Mouse (Mus musculus) heart, embryonic 15.5 days (tissue): ENCODE measurements around the gene Psmd11. TPM values are rescaled to one million over a fixed set of nuclear protein-coding genes. Genes with fewer than 3 reads are reported as not detected.

ENCODE experiments used
- ATAC-seq: fragments of 200-750 bp; cut with Nextera tagmentation; replicated peaks from 2 replicates; pipeline ENCODE4 v1.8.0; 2017; ENCODE audit warnings: low read depth, moderate TSS enrichment; ENCODE audit not compliant: insufficient number of reproducible peaks, insufficient read depth, low FRiP score
- H3K27ac ChIP-seq: fragments of 300-500 bp; sonication (generic); 2 replicates; pipeline ENCODE4 v1.5.1; 2015; ENCODE audit warnings: mild to moderate bottlenecking, inconsistent platforms
- H3K27me3 ChIP-seq: fragments of 300-500 bp; sonication (generic); 2 replicates; pipeline ENCODE4 v1.6.1; 2015; ENCODE audit warnings: inconsistent platforms
- H3K36me3 ChIP-seq: fragments of 300-500 bp; sonication (generic); 2 replicates; pipeline ENCODE4 v1.6.1; 2015; ENCODE audit warnings: mild to moderate bottlenecking, inconsistent platforms
- H3K4me1 ChIP-seq: fragments of 300-500 bp; sonication (generic); replicated peaks from 2 replicates; pipeline ENCODE4 v1.6.1; 2015; ENCODE audit warnings: inconsistent platforms
- H3K4me2 ChIP-seq: fragments of 300-500 bp; sonication (generic); 2 replicates; pipeline ENCODE4 v1.6.1; 2015; ENCODE audit warnings: inconsistent platforms, mild to moderate bottlenecking, moderate library complexity
- H3K4me3 ChIP-seq: fragments of 300-500 bp; sonication (generic); 2 replicates; pipeline ENCODE4 v1.5.1; 2015; ENCODE audit warnings: mild to moderate bottlenecking, inconsistent platforms
- H3K9ac ChIP-seq: fragments of 300-500 bp; sonication (generic); 2 replicates; pipeline ENCODE4 v1.6.1; 2015; ENCODE audit warnings: mild to moderate bottlenecking, inconsistent platforms
- H3K9me3 ChIP-seq: fragments of 300-500 bp; sonication (generic); replicated peaks from 2 replicates; pipeline ENCODE4 v1.6.1; 2016; ENCODE audit warnings: inconsistent platforms
- WGBS: fragments of 180-500 bp; shearing (Covaris S2); methylation state at CpG from one replicate; pipeline ENCODE4 v1.1.7; 2015; ENCODE audit warnings: mixed read lengths; 5-methylcytosine and 5-hydroxymethylcytosine counted together
- polyA plus RNA-seq: library from polyadenylated mRNA; unstranded; fragments of >200 nt; fragmentation: Nextera tagmentation; extraction: Ambion mirVana; gene quantifications from 2 replicates; pipeline ENCODE4 v1.2.1, GENCODE M21; 2015

Psmd11 gene
- polyA plus RNA-seq, 1 experiment from 2014 or later: 177 TPM

DNA sequence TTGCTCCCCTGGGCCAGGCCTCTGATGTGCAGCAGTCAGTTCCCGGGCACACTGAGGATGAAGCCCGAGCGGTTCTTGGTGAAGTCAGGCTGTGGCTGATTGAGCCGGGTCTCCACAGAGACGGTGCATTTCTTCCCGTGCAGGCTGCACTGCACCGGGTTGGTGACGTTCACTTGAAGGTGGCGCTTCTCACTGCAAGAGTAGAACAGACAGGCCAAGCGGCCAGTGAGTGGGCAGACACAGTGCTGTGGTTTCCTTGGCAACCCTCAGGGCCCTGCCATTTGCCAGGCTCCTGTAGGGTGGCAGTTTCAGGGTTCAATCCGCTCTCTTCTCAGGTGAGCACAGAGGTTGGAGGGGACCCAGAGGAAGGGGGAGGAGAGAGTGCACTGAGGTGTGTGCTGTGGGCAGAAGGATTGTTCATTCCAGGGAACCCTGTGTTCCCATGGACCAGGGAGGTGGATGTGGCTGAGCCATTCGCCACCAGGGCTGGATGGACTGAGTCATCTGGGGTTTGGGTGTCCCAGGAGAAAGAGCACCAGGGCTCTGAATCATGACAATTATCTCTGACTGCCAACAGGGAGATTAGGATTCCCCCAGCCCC lies 55.9 kb downstream of the Psmd11 start:
- no peak for ATAC-seq
- Histone ChIP-seq H3K27ac (no peak overlapping the region), H3K4me2 (no peak overlapping the region), H3K36me3 (no peaks in the 10 kb centered on the region), H3K4me1 (peaks cover 22% of the 10 kb centered on the region), H3K9ac (no peak overlapping the region), H3K27me3 (0 out of 2 replicates have a peak, but pooled peaks cover 2% of the 10 kb centered on the region), H3K9me3 (no peaks in the 10 kb centered on the region), H3K4me3 (no peak overlapping the region)
- WGBS: 66% methylated on average over 12 of the region's 12 CpGs

DNA sequence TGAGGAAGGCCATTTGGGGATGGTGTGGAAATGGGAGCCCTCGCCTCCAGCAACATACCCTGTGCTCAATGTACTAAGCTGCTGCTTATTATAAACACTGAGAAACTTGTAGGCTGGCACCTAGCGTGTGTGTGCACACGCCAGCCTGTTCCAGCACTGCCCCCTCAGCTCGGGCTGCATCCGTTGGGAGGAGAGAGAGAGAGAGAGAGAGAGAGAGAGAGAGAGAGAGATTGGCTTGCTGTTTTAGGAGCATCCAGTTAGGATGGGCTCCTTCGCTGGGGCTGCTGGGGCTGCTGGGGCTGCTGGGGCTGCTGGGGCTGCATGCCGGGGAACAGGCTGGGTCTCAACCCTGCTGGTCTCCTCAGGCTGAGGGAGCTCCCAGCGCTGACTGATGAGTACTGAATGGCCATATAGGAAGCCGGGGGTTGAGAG lies 56.7 kb downstream of the Psmd11 start:
- no peak overlapping the region for H3K27ac ChIP-seq
- H3K4me2 ChIP-seq: no peak overlapping the region
- 77% methylated on average over 9 of the region's 9 CpGs for WGBS
- H3K36me3 ChIP-seq: no peaks in the 10 kb centered on the region
- no peaks in the 10 kb centered on the region for H3K9me3 ChIP-seq
- H3K9ac ChIP-seq: 0 out of 2 replicates have a peak overlapping the region, but pooled peaks have one; percentile 5
- H3K27me3 ChIP-seq: 0 out of 2 replicates have a peak, but pooled peaks cover 2% of the 10 kb centered on the region
- H3K4me1 ChIP-seq: peaks cover 27% of the 10 kb centered on the region
- no peak for ATAC-seq
- H3K4me3 ChIP-seq: no peak overlapping the region

DNA sequence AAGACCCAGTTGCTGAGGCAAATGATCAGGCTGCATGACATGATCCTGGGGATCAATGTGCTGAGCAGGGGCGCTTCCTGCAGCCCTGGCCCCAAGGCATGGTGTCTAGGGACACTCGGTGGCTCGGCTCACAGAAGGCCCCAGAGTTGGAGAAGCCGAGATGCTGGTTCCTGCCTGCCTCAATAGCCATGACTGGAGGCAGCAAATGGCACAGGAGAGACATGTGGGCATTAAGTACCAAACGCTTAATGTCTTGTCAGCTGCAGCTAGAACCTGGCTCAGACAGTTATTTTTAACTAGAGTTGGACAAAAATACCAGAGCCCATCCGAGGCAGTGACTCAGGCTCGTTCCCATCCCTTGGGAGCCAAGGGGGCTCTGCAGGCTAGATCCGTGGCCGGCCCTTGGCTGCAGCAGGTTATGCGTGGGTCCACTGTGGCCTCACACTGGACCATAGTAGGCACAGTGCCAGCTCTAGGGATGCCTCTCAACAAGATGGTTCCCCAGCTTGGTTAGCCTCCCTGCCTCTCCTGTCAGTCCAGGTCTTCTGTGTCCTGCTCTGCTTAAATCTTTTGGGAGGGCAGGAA lies 57.3 kb downstream of the Psmd11 start:
- H3K36me3 ChIP-seq: no peaks in the 10 kb centered on the region
- ATAC-seq: no peak
- no peaks in the 10 kb centered on the region for H3K9me3 ChIP-seq
- no peak overlapping the region for H3K27ac ChIP-seq
- H3K9ac ChIP-seq: 0 out of 2 replicates have a peak overlapping the region, but pooled peaks have one; percentile 5
- 0 out of 2 replicates have a peak, but pooled peaks cover 2% of the 10 kb centered on the region for H3K27me3 ChIP-seq
- no peak overlapping the region for H3K4me2 ChIP-seq
- WGBS: 56% methylated on average over 10 of the region's 10 CpGs
- no peak overlapping the region for H3K4me3 ChIP-seq
- peaks cover 28% of the 10 kb centered on the region for H3K4me1 ChIP-seq

DNA sequence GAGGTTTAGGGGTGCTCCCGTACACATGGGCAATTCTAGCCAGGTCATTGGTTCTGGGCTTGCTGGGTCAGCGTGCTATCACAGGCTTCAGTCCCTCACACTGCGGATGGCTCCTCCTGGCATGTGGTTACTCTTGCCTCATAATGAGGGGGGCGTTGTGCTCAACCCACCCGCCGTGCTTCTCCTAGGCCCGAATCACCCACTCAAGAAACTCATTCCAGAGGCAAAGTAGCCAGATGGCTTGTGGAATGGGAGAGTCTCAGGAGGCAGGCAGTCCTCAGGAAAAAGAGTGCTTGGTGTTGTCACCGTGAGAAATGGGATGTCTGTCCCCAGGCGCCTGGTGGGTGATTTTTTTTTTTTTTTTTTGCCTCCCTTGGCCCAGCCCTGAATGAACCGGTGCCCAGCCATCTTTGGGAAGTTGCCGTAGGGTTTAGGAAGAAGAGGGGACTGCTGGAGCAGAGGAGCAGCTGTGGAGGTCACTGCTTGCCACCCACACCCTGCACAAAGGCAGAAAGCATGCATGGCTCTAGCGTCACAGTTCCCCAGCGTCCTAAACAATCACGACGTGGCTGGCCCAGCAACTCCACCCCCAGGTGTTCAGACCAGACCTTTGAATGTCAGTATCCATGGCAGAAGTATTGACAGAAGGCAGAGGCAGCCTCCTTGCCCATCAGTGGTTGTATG lies 59.6 kb downstream of the Psmd11 start:
- ATAC-seq: no peak

DNA sequence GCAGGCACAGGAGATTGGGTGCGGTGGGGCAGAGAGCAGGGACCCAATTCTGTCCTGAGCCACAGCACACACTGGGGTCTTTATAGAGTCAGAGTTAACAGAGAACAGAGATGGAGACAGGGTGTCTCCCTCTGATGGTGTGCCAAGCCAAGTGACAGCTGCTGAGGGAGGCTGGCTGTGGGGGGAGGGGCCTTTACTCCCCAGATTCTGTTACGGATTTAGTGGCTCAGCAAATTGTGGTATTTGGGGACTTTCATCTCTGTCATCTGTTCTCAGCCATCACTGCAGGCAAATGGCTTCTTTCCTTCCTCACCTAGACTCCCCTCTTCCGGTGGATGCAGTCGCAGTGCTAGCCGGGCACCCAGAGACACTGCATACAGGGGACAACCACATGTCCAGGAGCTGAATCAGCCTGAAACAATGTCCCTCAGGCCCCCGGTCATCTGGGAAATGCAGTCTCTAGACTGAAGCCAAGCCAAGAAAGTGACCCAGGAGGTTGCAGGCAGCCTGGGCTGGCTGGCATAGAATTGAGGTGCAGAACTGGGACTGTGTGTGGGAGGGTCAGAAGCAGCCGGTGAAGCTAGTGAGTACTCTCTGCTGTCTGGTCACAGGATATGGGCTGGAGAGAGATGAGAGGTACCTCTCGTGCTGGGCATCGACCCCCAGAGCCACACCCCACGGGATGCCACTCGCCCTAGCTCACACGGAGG lies 60.9 kb downstream of the Psmd11 start:
- no peak for ATAC-seq
- Histone ChIP-seq H3K4me2 (no peak overlapping the region), H3K27me3 (no peaks in the 10 kb centered on the region), H3K9ac (no peak overlapping the region), H3K4me1 (peaks cover 39% of the 10 kb centered on the region), H3K4me3 (no peak overlapping the region), H3K27ac (no peak overlapping the region), H3K36me3 (no peaks in the 10 kb centered on the region), H3K9me3 (no peaks in the 10 kb centered on the region)
- 49% methylated on average over 12 of the region's 12 CpGs for WGBS

More for the DNA sequence above, 59.6 kb downstream of the Psmd11 start:
- Histone ChIP-seq H3K27ac (no peak overlapping the region), H3K4me1 (peaks cover 39% of the 10 kb centered on the region), H3K9ac (no peak overlapping the region), H3K4me2 (no peak overlapping the region), H3K27me3 (0 out of 2 replicates have a peak, but pooled peaks cover 1% of the 10 kb centered on the region), H3K9me3 (no peaks in the 10 kb centered on the region), H3K36me3 (no peaks in the 10 kb centered on the region), H3K4me3 (no peak overlapping the region)
- whole genome bisulfite sequencing: 82% methylated on average over 15 of the region's 15 CpGs

DNA sequence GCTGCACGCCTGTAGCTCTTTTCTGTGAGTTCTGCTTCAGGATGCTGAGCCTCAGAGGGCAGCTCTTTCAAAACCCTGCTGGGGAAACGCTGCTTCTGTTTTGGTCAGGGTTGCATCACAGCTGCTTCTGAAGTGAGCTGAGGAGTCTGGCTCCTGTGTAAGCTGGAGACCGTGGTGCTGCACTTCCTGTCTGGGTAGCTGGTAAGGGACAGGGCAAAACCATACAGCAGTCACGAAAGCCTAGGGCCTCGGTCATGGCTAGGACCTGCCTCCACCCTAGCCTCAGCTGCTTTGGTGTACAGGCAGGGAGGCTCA lies 61.4 kb downstream of the Psmd11 start:
- H3K36me3 ChIP-seq: no peaks in the 10 kb centered on the region
- H3K27me3 ChIP-seq: no peaks in the 10 kb centered on the region
- no peak overlapping the region for H3K9ac ChIP-seq
- H3K4me1 ChIP-seq: peaks cover 39% of the 10 kb centered on the region
- no peak overlapping the region for H3K27ac ChIP-seq
- no peaks in the 10 kb centered on the region for H3K9me3 ChIP-seq
- H3K4me2 ChIP-seq: no peak overlapping the region
- H3K4me3 ChIP-seq: no peak overlapping the region
- no peak for ATAC-seq
- 45% methylated on average over 5 of the region's 5 CpGs for WGBS

DNA sequence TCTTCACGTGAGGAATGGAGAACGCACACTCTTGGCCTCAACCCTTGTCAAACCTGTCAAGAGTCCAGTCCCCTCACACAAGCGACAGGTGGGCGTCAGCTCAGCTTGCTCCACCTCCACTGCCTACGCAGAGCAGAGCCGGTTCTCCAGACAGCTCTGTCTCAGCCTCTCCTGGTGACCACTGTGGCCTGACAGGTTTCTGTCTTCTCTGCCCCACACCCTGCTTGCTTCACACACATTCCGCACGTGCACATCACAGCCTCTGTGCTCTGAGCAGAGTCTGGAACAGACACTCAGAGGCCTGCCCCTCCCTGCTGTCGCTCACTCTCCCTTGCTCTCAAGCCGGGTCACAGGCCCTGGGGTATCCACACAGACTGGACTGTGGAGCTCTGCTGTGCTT lies 62.4 kb downstream of the Psmd11 start:
- no peaks in the 10 kb centered on the region for H3K9me3 ChIP-seq
- 46% methylated on average over 10 of the region's 10 CpGs for WGBS
- peaks cover 32% of the 10 kb centered on the region for H3K4me1 ChIP-seq
- no peaks in the 10 kb centered on the region for H3K36me3 ChIP-seq
- no peak overlapping the region for H3K4me2 ChIP-seq
- ATAC-seq: peak; percentile 29; the same call in 1 of the 2 replicates
- no peak overlapping the region for H3K4me3 ChIP-seq
- H3K27ac ChIP-seq: no peak overlapping the region
- no peaks in the 10 kb centered on the region for H3K27me3 ChIP-seq
- H3K9ac ChIP-seq: no peak overlapping the region

DNA sequence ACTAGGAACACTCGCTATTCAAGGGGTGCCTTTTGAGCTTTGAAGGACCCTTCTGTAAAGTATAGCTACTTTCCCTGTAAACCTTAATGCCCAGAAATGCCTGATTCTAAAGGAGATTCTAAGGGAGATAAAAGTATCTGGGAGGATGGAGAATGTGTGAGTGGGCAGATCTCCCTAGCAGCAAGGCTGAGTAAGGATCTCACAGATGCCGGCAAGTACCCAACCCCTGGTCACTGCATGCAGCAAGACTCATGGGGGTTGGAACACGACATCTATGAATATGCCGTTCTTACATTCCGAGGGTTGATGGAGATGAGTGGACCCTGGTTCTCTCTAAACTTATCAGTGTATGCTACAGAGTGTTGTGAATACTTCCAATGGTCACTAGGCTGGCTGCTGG lies 64.8 kb downstream of the Psmd11 start:
- H3K27me3 ChIP-seq: no peaks in the 10 kb centered on the region
- no peak overlapping the region for H3K4me3 ChIP-seq
- peaks cover 33% of the 10 kb centered on the region for H3K4me1 ChIP-seq
- no peaks in the 10 kb centered on the region for H3K9me3 ChIP-seq
- WGBS: 89% methylated on average over 5 of the region's 5 CpGs
- ATAC-seq: no peak
- H3K4me2 ChIP-seq: no peak overlapping the region
- H3K36me3 ChIP-seq: no peaks in the 10 kb centered on the region
- H3K9ac ChIP-seq: no peak overlapping the region
- H3K27ac ChIP-seq: no peak overlapping the region

DNA sequence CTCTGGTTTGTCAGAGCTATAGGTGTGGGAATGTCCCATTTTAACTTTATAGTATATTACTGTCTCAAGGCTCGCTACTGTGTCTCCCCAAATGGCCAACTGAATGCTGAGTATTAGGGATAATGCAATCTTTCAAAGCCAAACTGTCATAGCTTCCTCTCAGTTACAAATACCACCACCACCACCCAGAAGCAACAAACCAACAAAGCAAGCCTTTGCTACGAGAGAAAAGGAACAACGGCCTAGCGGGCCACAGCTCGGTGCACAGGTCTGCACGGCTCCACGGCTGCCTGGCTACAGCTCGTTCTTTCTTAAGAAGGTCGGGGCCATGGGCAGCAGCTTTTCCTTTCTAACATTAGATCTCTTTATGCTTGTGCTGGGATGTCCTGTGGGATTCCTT lies 66.4 kb downstream of the Psmd11 start:
- Histone ChIP-seq H3K4me1 (peaks cover 38% of the 10 kb centered on the region), H3K9me3 (no peaks in the 10 kb centered on the region), H3K9ac (no peak overlapping the region), H3K36me3 (no peaks in the 10 kb centered on the region), H3K4me3 (no peak overlapping the region), H3K27ac (no peak overlapping the region), H3K4me2 (no peak overlapping the region), H3K27me3 (no peaks in the 10 kb centered on the region)
- ATAC-seq: no peak
- 81% methylated on average over 9 of the region's 9 CpGs for WGBS

DNA sequence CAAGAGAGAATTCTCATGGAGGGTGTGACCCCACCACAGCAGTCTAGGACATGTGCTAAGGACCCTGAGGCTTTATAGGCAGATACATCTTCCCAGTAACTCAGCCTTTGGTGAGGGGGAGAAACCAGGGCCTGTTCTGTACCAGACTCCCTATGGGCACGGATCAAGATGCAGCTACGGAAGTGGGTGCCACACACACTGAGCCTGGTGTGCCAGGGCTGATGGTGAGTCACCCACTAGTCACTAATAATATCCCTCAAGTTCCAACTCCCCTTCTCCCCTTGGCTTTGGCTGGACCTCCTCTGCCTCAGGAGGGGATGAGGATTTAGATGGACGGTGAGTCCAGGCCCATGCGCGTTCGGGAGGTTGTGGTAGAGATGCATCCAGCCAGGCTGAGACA lies 67.6 kb downstream of the Psmd11 start:
- Histone ChIP-seq H3K4me1 (peaks cover 37% of the 10 kb centered on the region), H3K36me3 (no peaks in the 10 kb centered on the region), H3K27me3 (no peaks in the 10 kb centered on the region), H3K27ac (no peak overlapping the region), H3K4me2 (no peak overlapping the region), H3K9ac (no peak overlapping the region), H3K9me3 (no peaks in the 10 kb centered on the region), H3K4me3 (no peak overlapping the region)
- WGBS: 86% methylated on average over 6 of the region's 6 CpGs
- ATAC-seq: no peak

DNA sequence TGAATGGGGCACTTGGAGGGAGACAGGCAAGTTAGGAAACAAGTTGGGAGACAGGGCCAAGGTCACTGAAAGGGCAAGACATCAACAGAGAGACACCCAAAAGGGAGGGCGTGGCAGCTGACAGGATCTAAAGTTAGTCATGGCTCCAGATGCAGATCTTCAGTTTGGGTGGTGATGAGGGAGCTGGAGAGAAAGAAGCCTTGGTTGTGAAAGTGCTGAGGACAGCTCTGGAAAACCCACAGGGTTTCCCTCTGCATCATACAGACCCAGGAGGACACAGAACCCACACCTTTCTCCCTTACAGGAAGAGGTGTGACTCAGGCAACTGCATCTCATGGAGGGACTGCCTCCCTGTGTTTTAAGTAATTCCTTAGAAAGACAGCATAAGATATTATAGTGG lies 68.2 kb downstream of the Psmd11 start:
- Histone ChIP-seq H3K4me3 (no peak overlapping the region), H3K27me3 (no peaks in the 10 kb centered on the region), H3K27ac (no peak overlapping the region), H3K4me2 (no peak overlapping the region), H3K9ac (no peak overlapping the region), H3K9me3 (no peaks in the 10 kb centered on the region), H3K36me3 (no peaks in the 10 kb centered on the region), H3K4me1 (peaks cover 32% of the 10 kb centered on the region)
- 75% methylated on average over 1 of the region's 1 CpGs for WGBS
- ATAC-seq: no peak
